Mouse (Mus musculus): ENCODE measurements around the gene Olfr61. TPM values are rescaled to one million over a fixed set of nuclear protein-coding genes. Genes with fewer than 3 reads are reported as not detected.

Olfr61 gene
- not detected in 2 replicates for polyA plus RNA-seq (2021; fragmentation: Nextera tagmentation)
- long read RNA-seq, experiment 1: 0 reads
- long read RNA-seq, experiment 2: 0 reads

GRCm38 (mm10) chr7:140628670-140629069 is at the start of gene Olfr61:
Gene Olfr61 (plus strand): TSS chr7:140628970.

GRCm38 (mm10) chr7:140600969-140601368 is 27.8 kb upstream of the Olfr61 start, which contains the start of gene Olfr46:
Gene Olfr46 (plus strand): TSS chr7:140601269.

GRCm38 (mm10) chr7:140646152-140646551 is 17.4 kb downstream of the Olfr61 start, which contains the start of gene Olfr53:
Gene Olfr53 (plus strand): TSS chr7:140646452.

GRCm38 (mm10) chr7:140659630-140660029 is 30.9 kb downstream of the Olfr61 start, which contains the start of gene Olfr539:
Gene Olfr539 (plus strand): TSS chr7:140659930.

DNA sequence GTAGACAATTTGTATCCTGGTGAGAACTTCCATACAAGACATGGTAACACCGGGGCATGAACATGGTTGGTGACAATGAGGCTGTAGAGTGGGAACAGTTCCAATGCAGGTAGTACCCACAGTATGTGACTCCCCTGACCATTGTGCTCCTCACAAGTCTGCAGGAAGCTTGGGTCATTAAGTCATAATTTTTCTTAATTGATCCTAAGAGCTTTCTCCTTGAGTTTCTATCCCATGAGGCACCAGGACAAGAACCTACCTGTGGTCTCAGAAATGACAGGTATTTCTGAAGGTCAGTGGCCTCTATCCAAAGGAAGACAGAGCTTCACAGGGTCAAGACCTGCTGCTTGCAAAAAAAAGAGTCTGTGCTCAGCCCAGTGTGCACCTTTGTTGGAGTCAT is 52.9 kb downstream of the Olfr61 start, which contains the start of gene Olfr45:
Olfr45 (plus strand) TSS at position 301 of the 400 bp plus-strand sequence.

Other genes starting within 250 kb of the Olfr61 start
- not detected in 2 replicates for gene Olfr531, start 226.1 kb upstream of the Olfr61 start, polyA plus RNA-seq (2021; fragmentation: Nextera tagmentation)
- not detected in 2 replicates for gene Olfr532, start 207.3 kb upstream of the Olfr61 start, polyA plus RNA-seq (2021; fragmentation: Nextera tagmentation)
- not detected in 2 replicates for gene Olfr533, start 165.6 kb upstream of the Olfr61 start, polyA plus RNA-seq (2021; fragmentation: Nextera tagmentation)
- not detected in 2 replicates for gene Olfr535, start 144.8 kb upstream of the Olfr61 start, polyA plus RNA-seq (2021; fragmentation: Nextera tagmentation)
- not detected in 2 replicates for gene Olfr536, start 121.6 kb upstream of the Olfr61 start, polyA plus RNA-seq (2021; fragmentation: Nextera tagmentation)
- not detected in 2 replicates for gene Olfr538, start 61.1 kb upstream of the Olfr61 start, polyA plus RNA-seq (2021; fragmentation: Nextera tagmentation)
- not detected in 2 replicates for gene Olfr46, start 27.7 kb upstream of the Olfr61 start, polyA plus RNA-seq (2021; fragmentation: Nextera tagmentation)
- gene Olfr53, start 17.5 kb downstream of the Olfr61 start, polyA plus RNA-seq (2021; fragmentation: Nextera tagmentation): not detected in 2 replicates
- gene Olfr539, start 31.0 kb downstream of the Olfr61 start, polyA plus RNA-seq (2021; fragmentation: Nextera tagmentation): 0.18 and 0.56 TPM in 2 replicates
- gene Olfr45, start 53.0 kb downstream of the Olfr61 start, polyA plus RNA-seq (2021; fragmentation: Nextera tagmentation): not detected in 2 replicates
- not detected in 2 replicates for gene Olfr541, start 68.3 kb downstream of the Olfr61 start, polyA plus RNA-seq (2021; fragmentation: Nextera tagmentation)
- gene Cyp2e1, start 134.8 kb downstream of the Olfr61 start, polyA plus RNA-seq (2021; fragmentation: Nextera tagmentation): 0.67 and 1.3 TPM in 2 replicates
- 0.13 TPM in 1 of 2 replicates, not detected in the other for gene Syce1, start 158.9 kb downstream of the Olfr61 start, polyA plus RNA-seq (2021; fragmentation: Nextera tagmentation)
- 12.4 and 16.1 TPM in 2 replicates for gene Zfp941, start 193.2 kb downstream of the Olfr61 start, polyA plus RNA-seq (2021; fragmentation: Nextera tagmentation)
- gene Urah, start 206.0 kb downstream of the Olfr61 start, polyA plus RNA-seq (2021; fragmentation: Nextera tagmentation): 5.4 and 7.9 TPM in 2 replicates
- gene Scgb1c1, start 216.6 kb downstream of the Olfr61 start, polyA plus RNA-seq (2021; fragmentation: Nextera tagmentation): not detected in 2 replicates
- gene Odf3, start 218.8 kb downstream of the Olfr61 start, polyA plus RNA-seq (2021; fragmentation: Nextera tagmentation): 0.09 TPM in 1 of 2 replicates, not detected in the other
- 0.92 TPM in 1 of 2 replicates, not detected in the other for gene Gm45785, start 227.4 kb downstream of the Olfr61 start, polyA plus RNA-seq (2021; fragmentation: Nextera tagmentation)
- 48.8 and 56.4 TPM in 2 replicates for gene Ric8a, start 228.0 kb downstream of the Olfr61 start, polyA plus RNA-seq (2021; fragmentation: Nextera tagmentation)
- 76.3 and 90.2 TPM in 2 replicates for gene Bet1l, start 228.6 kb downstream of the Olfr61 start, polyA plus RNA-seq (2021; fragmentation: Nextera tagmentation)